Mouse (Mus musculus) urinary bladder, postnatal 10 days (tissue): ENCODE measurements around the gene Mettl13.
A peak's percentile ranks its signal among the peaks of the same experiment; 100 is the strongest.

Experiments used
- DNase-seq: peaks from one replicate; pipeline ENCODE4 v3.0.0; 2022; ENCODE audit warnings: low spot score

Gene Mettl13

GRCm38 (mm10) chr1:162548016-162548916 lies at the start of gene Mettl13:
Mettl13 (minus strand) TSS chr1:162548551.
- peak; percentile 49 for DNase-seq

GRCm38 (mm10) chr1:162597379-162598102 lies 49.2 kb upstream of the Mettl13 start:
- DNase-seq = no peak

GRCm38 (mm10) chr1:162590415-162590997 lies 42.2 kb upstream of the Mettl13 start:
- DNase-seq = no peak

- no peak for DNase-seq
Observed at GRCm38 (mm10) chr1:162589443-162589842, 41.1 kb upstream of the Mettl13 start.

- no peak for DNase-seq
Observed at GRCm38 (mm10) chr1:162588606-162589005, 40.3 kb upstream of the Mettl13 start.

GRCm38 (mm10) chr1:162586282-162586681 lies 37.9 kb upstream of the Mettl13 start:
- no peak for DNase-seq

GRCm38 (mm10) chr1:162582884-162583283 lies 34.5 kb upstream of the Mettl13 start:
- DNase-seq = no peak

- no peak for DNase-seq
Observed at GRCm38 (mm10) chr1:162575098-162575497, 26.7 kb upstream of the Mettl13 start.

GRCm38 (mm10) chr1:162570931-162571601 lies 22.7 kb upstream of the Mettl13 start:
- no peak for DNase-seq

GRCm38 (mm10) chr1:162570260-162570748 lies 22.0 kb upstream of the Mettl13 start, which contains the start of gene Vamp4:
Vamp4 (plus strand) TSS chr1:162570515.
- DNase-seq = peak; percentile 74

GRCm38 (mm10) chr1:162567351-162567750 lies 19.0 kb upstream of the Mettl13 start:
- no peak for DNase-seq

GRCm38 (mm10) chr1:162564992-162565391 lies 16.6 kb upstream of the Mettl13 start:
- no peak for DNase-seq

- no peak for DNase-seq
Observed at GRCm38 (mm10) chr1:162563236-162563635, 14.9 kb upstream of the Mettl13 start.

- no peak for DNase-seq
Observed at GRCm38 (mm10) chr1:162554193-162554592, 5.8 kb upstream of the Mettl13 start.

GRCm38 (mm10) chr1:162552956-162553355 lies 4.6 kb upstream of the Mettl13 start:
- DNase-seq = no peak

GRCm38 (mm10) chr1:162549615-162550283 lies 1.4 kb upstream of the Mettl13 start:
- no peak for DNase-seq

- DNase-seq = no peak
Observed at GRCm38 (mm10) chr1:162548917-162549613, 714 bp upstream of the Mettl13 start.

GRCm38 (mm10) chr1:162547607-162548006 lies 744 bp downstream of the Mettl13 start:
- no peak for DNase-seq

- DNase-seq = no peak
Observed at GRCm38 (mm10) chr1:162543231-162543630, 5.1 kb downstream of the Mettl13 start.

GRCm38 (mm10) chr1:162533766-162534560 lies 14.4 kb downstream of the Mettl13 start:
- DNase-seq = no peak
